Mouse (Mus musculus) ovary, postnatal 14 days (tissue): ENCODE measurements around the gene Wipf1.

Source experiments
- DNase-seq: peaks from one replicate; pipeline ENCODE4 v3.0.0; 2022; ENCODE audit warnings: low spot score

Wipf1 gene

DNA sequence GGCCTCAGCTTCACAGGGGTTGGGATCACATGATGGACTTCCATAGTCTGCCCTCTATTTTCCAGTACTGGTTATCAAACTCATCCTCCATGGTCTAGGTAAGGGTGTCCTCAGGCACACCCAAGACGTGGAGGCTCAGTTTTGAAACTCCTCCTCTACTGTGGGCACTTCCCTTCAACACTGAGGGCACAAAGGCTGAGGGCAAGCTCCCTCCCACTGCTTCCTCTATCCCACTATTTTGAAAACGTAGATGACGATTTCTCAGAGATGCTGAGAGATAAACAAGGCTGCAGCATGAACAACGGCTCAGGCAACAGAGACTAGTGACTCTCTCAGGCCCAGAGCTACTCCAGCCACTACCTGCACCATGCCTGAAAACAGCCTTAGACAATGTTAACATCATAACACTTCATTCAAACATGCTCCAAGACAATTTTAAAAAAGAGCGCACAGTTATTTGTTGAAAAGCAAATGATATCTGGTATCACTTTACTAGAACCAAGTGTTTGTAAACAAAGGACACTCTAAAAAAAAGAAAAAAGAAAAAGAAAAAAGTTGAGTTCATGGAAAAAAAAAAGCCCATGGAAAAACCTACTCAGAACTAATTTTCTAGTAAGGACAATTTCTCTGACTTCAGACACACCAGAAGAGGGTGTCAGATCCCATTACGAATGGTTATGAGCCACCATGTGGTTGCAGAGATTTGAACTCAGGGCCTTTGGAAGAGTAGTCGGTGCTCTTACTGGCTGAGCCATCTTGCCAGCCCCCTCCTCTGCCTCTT is 62.3 kb downstream of the Wipf1 start:
- DNase-seq, result no peak

DNA sequence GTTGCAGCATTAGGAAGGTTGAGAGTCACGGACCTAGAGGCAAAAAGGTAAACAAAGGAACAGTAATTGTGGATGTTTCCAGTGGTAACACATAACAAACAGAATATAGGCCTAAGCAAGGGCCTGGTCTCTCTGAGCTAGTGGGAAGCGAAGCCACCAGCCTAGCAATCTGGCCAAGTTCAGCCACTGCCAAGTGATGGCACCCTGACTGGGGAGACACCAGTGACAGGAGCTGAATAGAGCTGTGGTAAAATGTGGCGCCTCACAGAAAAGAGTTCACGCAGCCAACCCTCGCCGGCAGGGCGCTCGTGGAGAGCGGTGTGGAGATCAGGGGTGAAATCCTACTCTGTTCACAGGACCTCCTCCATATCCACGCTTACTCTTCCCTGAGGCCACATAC is 63.1 kb downstream of the Wipf1 start:
- DNase-seq, result no peak

DNA sequence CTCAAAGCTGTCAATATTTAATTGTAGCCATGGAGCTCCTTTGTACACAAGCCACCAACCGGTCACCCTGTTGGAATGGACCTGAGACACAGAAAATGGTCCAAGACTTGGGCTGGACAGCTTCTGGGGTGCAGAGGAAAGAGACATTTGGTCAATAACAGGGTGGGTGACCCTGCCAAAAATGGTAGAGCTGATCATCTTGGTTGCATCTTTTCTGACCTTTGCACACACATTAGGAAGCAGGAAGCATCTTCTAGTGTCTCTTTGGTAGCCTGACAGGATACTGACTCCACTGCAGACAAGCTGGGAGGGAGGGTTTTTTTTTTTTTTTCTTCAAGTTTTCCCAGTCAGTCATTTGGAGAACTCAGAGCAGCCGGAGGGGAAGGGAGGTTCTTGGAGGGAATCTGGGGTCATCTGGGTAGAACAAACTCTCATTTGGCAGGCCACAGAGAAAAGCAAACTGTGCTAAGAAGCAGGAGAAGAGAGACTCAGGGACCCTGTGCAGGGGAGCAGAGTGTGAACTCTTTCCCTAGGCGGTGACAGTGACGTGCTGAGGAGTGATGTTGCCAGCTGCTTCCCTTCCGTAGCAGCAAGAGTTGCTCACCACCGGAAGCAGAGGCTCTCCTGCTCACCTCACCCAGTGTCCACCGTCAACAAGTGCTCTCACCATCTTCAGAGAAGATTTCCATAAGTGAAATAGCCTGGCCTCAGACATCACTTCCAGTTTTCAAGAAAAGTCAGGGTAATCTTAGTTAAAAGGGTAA is 65.9 kb downstream of the Wipf1 start:
- no peak for DNase-seq

DNA sequence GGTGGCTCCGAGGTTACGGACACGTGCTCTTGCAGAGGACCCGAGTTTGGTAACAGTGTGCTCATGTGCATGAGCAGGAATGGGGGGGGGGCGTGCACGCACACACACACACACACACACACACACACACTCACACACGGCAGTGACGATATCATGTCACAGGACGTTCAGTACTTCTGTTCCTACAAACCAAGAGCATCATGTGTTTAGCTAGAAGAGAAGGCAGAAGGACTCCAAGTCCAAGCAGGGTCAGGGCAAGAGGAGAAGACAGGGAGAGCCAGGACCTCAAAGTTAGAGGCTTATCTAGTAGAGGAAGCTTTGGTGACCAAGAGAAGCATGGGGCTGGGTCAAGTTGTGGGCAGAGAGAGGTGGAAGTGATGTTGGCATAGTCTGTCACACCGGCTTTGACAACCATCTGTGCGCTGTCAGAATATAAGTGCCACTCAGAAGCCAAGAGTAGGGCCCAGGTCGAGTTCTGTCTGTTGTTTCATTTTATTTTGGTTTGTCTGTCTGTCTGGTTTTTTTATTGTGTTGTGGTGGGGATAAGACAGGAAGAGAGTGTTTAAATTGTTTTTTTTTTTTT is 66.7 kb downstream of the Wipf1 start:
- no peak for DNase-seq

DNA sequence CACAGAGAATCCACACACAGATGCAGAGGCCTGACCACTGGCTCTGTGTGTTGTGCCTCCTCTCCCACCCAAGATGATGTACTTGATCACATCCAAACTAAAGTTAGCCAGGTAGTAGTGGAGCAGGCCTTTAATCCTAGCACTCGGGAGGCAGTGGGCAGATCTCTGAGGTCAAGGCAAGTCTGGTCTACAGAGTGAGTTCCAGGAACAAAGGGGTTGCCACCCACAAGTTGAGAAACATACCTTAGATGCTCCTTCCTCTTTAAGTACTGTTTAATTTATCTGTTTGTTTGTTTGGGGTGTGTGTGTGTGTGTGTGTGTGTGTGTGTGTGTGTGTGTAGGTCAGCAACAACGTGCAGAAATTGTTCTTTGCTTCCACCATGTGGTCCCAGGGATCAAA is 67.3 kb downstream of the Wipf1 start:
- DNase-seq, result no peak

DNA sequence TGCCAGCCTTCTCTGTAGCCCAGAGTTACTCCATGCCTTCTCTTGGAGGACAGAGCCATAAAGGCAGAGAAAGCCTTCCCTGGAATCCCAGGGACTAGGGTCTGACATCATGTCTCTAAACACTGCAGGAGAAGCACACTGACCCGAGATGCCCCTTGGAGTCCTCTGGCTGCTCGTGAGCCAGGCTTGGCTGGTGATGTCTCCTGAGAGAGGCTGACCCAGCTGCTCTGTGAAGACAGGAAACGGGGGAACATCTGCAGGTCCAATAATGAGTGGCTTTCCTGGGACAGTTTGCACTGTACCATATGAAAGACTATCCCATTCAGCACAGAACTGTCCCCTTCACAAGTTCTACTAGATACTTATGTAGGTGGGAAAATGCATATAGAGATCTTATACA is 69.4 kb downstream of the Wipf1 start:
- no peak for DNase-seq

DNA sequence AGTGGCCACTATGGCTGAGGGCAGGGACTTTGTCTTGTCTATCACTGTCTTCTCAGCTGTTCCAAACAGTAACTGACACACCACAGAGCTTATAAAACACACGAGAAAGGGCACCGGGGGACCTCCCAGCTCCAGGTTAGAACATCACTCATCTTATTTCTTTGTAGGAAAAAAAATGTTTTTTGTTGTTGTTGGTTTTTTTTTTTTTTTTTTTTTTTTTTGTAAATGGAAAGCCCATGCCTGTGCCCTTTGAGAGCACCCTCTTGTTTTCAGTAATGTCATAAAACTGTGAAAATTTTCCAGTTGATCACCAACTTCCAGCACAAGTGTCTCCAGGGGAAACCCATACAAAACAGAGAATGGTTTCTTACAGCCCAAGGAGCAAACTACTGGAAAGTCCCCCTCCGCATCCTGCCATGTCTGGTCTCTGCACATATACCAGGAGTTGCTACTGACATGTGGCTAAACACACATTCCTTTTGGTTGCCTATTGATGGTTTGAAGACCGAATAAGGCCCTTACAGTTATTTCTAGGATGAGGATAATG is 69.9 kb downstream of the Wipf1 start:
- DNase-seq, result no peak

DNA sequence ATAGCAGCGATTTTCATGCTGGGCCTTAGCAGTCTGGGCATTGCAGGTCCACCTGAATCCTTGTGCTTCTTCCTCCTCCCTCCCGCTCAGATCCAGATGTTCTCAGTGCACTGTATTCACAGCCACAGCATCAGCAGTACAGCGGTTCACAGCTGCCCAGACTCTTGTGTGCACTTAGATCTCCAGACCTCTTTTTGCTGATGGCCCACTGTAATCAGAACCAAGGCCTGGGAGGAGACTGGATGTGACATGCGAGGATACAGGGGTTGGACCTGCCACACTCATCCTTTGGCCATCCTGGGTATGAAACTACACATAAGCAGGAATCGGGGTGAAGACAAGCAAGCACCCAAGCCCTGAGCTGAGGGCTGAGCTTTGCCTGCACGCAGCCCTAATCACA is 72.6 kb downstream of the Wipf1 start:
- DNase-seq, result no peak

DNA sequence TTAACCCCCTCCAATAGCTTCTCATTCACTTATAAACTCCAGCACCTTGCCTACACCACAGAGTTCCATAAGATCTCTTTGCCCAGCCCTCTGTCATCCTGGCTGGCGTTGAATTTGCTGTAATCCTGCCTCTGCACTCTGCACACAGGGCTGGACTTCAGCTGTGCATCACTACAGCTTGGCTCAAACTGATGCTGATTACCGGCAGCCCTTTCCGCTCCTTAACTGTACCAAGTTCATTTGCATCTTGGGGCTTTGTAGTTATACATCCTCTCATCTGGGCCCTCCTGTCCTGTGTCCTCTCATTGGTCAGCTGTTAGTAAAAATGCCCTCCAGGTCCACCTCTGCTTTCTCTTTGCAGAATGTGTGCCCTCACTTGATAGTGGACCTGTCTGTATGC is 73.4 kb downstream of the Wipf1 start:
- no peak for DNase-seq

DNA sequence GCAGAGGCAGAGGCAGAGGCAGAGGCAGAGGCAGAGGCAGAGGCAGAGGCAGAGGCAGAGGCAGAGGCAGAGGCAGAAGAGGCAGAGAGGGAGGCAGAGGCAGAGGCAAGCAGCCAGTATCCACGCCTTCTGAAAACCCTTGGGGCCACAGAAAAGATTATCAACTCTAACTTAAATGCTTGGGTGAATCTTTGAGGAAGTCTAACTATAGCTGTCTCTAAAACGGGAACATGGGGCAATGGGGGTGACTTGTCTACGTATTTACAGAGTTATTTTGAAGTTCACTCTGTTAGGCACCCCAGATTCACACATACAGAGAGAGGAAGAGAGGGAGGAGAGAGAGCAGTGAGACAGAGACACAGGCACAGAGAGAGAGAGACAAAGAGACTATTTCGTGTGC is 74.0 kb downstream of the Wipf1 start:
- DNase-seq, result no peak

DNA sequence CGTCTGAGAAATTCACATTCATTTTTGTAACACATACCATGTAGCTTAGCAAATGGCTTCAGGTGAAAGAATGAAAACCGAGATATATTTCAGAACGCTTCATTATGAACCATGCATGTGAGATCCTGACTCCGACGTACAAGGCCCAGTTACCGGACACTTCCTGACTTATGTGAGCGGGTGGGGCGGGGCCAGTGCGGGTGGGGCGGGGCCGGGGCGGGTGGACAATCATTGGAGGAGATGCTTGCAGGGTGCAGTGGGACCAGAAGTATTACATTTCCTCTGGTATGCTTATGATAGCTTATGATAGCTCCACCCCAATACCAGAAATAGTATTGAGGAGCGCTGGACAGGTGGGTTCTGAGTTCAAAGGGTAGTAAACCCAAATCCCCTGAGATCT is 74.9 kb downstream of the Wipf1 start:
- DNase-seq, result no peak

DNA sequence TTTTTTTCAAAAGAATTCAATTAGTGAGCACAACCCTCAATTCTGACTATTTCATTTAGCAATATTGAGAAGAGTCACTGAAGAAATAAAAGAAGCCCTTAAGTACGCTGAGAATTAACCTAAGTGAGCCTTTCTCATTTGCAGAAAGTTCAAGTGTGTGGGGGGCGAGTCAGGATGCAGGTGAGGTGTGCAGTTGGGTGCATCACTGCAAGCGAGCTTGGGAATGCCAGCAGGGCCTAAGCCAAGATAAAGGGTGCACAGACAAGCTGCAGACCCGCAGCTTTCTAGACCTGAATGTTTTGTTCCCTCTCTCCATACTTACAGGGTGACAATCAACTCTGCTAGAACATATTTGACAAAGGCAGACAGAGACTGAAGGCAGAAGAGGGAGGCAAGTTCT is 75.3 kb downstream of the Wipf1 start:
- no peak for DNase-seq

DNA sequence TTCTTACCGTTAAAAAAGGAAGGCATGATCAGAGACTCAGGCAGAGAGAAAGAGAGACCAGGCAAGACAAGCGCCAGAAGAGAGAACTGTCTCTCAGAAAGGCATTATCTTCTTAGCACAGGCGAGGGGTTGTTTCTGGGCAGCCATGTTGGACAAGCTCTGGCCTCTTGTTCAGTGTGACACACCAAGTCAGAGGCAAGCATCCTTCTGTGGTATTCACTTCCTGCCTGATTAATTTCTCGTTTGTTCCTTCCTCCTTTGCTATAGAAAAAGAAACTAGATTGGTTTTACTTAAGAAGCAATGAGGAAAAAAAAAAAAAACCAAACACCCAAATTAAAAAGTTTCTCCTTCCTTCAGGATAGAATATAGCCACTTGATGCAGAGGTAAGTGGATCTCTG is 75.8 kb downstream of the Wipf1 start:
- DNase-seq, result no peak

DNA sequence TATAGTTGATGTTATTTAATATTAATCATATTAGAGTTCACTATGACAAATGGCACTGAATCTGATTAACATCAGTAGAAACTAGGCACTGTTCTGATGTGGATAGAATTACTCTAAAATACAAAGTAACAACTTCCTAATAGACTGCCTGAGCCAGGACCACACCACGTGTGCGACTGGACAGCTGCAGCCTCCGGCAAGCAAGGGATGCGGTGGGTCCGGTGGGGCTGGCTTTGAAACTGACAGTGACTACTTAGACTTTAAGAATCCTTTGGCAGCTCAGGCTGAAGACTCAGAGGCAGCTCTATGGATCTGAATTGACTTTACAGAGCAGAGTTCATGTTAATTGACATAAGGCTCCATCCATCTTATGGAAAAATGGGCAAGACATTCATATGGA is 76.4 kb downstream of the Wipf1 start:
- DNase-seq, result no peak

DNA sequence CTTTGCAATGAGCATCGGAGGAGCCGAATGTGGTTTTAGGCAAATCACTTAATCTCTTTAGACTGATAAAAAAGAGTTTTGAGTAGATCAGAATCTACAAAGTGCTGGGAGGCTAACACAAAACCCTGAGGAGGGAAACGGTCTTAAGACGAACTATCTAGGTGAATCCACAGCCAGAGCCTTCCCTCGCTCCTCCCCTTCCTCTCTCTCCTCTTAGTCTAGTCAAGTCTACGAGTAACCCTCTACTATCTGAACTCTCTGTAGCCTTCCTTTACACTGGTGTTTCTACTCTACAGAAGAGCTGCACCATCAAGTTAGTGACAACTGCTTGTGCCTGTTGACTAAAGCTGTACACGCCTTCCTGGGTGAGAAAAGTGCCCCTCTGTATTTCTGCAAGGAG is 77.0 kb downstream of the Wipf1 start:
- DNase-seq, result no peak

DNA sequence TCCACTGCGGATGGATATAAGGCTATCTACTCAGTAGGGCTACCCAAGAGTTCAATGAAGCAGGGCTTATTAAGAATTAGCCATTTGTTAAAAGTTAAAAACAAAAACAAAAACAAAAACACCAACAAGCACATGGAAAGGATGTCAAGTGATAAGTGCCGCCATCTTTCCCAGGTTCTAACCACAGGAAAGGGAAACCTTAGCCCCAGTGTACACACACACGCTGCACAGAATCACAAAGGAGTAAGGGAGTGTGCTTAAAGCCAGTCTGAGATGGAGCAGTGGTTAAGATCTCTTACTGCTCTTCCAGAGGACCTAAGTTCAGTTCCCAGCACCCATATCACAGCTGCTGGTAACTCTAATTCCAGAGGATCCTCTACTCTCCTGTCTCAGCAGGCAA is 78.0 kb downstream of the Wipf1 start:
- DNase-seq, result no peak

DNA sequence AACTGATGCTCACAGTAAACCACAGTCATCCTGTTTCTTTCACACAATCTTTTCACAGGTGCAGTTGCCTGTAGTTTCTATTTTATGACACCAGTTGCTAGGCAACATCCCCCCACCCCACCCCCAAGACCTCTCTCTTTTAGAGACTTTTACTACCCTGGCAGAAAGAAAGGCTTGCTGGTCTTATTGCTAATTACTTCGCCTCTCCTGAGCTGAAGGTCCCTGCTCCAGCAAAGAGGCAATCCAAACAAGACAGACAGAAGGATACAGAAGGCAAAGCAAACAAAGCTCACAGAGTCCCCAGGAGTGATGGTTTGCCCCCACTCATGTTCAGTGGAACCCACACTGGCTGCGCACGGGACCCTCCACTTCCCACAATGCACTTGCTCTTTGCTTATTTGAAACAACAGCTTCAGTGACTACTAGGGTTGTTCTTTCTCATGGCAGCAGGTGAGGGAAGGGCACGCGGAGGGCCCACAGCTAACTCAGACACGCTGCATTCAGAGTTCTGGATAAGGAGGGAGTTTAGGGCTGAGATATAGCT is 79.3 kb downstream of the Wipf1 start:
- DNase-seq, result no peak

DNA sequence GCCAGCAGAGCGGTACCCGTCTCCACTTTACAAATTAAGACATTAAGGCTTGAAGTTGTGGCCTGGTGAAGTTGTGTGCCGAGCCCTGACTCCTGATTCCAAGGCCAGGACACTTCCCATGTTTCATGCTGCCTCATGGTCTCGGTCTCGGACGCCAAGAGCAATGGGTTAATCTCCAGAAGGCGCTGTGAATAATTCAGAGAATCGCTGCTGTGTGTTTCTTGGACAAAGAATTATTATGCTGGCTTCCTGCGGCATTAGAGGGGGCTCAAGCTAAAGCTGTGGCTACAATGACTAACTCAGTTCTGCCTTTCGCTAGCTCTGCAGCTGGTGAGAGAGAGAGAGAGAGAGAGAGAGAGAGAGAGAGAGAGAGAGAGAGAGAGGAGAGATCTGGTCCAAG is 85.5 kb downstream of the Wipf1 start:
- DNase-seq, result no peak

DNA sequence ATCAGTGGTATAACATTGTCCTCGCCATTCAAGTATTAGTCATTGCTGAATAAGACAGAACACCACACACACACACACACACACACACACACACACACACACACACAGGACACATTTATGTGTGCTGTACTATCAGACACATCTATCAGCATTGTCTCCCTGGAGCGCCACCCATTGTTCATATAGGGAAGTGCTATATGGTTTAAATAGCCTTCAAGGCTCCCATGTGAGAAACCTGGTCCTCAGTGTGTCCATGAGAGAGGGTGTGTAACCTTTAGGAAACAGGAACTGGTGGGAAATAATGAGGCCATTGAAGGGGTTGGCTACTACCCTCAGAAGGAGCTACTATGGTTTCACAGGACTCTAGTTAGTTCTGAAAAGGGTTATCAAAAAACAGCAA is 87.5 kb downstream of the Wipf1 start:
- no peak for DNase-seq

DNA sequence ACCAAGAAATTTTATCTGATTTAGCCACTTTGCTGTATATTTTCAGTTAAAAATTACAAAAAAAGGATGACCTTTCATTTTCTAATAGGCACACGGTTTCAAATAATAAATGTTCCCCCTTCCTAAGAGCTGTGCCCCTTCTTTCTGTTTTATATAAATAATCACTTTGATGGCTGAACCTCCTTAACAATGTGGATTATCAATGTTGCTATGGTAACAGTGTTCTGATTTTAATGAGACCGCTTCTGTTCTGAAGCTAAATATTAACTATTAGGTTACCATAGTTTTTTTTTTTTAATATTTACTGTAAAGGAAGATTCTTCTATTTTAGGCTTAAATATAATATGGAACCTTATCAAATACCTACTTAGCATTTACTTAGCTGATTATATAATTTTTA is 89.2 kb downstream of the Wipf1 start:
- no peak for DNase-seq

DNA sequence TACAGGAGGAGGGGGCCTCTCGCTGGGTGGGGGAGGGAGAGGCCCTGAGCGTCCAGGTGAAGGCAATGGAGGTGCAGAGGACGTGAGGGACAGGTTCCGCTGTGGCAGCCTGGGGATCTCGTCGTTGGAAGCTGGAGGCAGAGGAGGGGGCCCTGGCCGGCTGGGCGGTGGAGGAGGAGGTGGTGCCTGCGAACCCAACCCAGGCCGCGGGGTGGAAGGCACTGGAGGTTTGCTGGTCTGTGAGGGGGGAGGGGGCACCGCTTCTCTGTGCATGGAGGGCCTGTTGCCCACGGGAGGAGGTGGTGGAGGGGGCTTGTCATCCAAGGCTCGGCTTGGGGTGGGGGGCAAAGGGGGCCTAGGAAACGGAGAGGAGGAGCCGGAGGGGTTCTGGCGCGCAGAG is 92.6 kb downstream of the Wipf1 start:
- DNase-seq, result no peak

DNA sequence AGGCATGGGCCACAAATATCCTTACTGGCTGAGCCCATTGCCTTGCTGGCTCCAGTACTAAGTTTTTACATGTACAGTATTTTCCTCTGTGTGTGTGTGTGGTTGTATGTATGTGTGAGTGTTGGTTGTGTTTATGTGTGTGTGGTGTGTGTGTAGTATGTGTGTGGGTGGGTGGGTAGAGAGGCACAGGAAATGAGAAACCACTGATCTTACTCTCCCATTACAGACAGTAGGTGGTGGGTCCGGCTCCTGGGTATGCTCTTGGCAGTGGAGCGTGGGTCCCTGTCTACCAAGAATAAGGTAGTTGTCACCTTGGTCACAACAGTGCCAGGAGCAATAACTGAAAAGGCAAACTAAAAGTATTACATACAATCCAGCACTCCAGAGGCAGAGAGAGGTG is 93.7 kb downstream of the Wipf1 start:
- DNase-seq, result no peak

DNA sequence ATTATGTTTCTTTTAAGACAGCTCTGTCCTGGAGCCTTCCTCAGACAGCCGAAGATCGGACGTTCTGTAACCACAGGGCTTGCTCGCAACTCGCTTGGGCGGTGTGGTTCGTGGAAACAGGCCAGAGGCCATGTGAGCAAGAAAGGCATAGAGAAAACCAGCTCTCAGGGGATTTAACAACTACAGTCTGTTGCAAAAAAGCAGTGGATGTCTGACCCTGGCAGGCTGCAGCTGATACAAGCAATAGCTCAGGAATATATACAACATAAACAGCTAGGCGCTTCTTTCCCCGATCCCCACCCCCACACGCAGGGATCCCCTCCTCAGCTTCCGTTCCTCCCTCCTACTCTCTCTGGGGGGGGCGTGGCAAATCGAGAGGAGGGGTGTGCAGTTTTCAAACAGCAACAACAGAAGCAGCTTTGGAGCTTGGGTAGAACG is 97.6 kb downstream of the Wipf1 start:
- no peak for DNase-seq
